Mouse (Mus musculus) left cerebral cortex, adult 18-20 months (tissue): ENCODE measurements around the gene Tatdn3. TPM values are rescaled to one million over a fixed set of nuclear protein-coding genes. Genes with fewer than 3 reads are reported as not detected.

Experiments used
- DNase-seq, 2 experiments: peaks; one replicate each; pipeline ENCODE4 v3.0.0; 2021 to 2022; ENCODE audit warnings: low spot score in 2 of 2, mixed read lengths in 1 of 2
- long read RNA-seq, 2 experiments: library from polyadenylated mRNA; stranded (forward); transcript quantifications; one replicate each; pipeline ENCODE4 v2.0.0; 2021
- total RNA-seq, 2 experiments: library from RNA; stranded (reverse); gene quantifications; 2 replicates each; pipeline ENCODE4 v1.2.3; 2021

The Tatdn3 gene
- total RNA-seq: 10 to 100 TPM; 27.1 to 27.8 TPM
- long read RNA-seq, experiment 1, partial matches to known transcripts: 0 of 9 reads
- long read RNA-seq, experiment 1, other reads (novel, unspliced or antisense): 4 of 9 reads
- long read RNA-seq, experiment 2, partial matches to known transcripts: 2 of 7 reads
- long read RNA-seq, experiment 2, other reads (novel, unspliced or antisense): 3 of 7 reads

GRCm38 (mm10) chr1:191062781-191063485 lies at the start of gene Tatdn3, which contains the start of gene Nsl1:
Gene Tatdn3, minus strand, starts transcription at chr1:191062932.
Gene Nsl1, plus strand, starts transcription at chr1:191063012.
- DNase-seq: peak; percentile 93 to 94

- DNase-seq: no peak
Measured at GRCm38 (mm10) chr1:191111146-191111545, 48.4 kb upstream of the Tatdn3 start.

GRCm38 (mm10) chr1:191109907-191110306 lies 47.2 kb upstream of the Tatdn3 start:
- no peak for DNase-seq

- no peak for DNase-seq
Measured at GRCm38 (mm10) chr1:191107306-191107705, 44.6 kb upstream of the Tatdn3 start.

GRCm38 (mm10) chr1:191105246-191105645 lies 42.5 kb upstream of the Tatdn3 start:
- no peak for DNase-seq

GRCm38 (mm10) chr1:191102730-191103370 lies 40.1 kb upstream of the Tatdn3 start:
- peak in 1 of 2 experiments; percentile 21 for DNase-seq

- no peak for DNase-seq
Measured at GRCm38 (mm10) chr1:191099772-191100291, 37.1 kb upstream of the Tatdn3 start.

- no peak for DNase-seq
Measured at GRCm38 (mm10) chr1:191099114-191099513, 36.4 kb upstream of the Tatdn3 start.

GRCm38 (mm10) chr1:191097802-191098747 lies 35.3 kb upstream of the Tatdn3 start, which contains the start of gene Batf3:
Gene Batf3, plus strand, starts transcription at chr1:191097847.
- peak; percentile 15 to 24 for DNase-seq

GRCm38 (mm10) chr1:191096871-191097681 lies 34.3 kb upstream of the Tatdn3 start:
- no peak for DNase-seq

GRCm38 (mm10) chr1:191095019-191095418 lies 32.3 kb upstream of the Tatdn3 start:
- peak in 1 of 2 experiments; percentile 17 for DNase-seq

GRCm38 (mm10) chr1:191093578-191093977 lies 30.8 kb upstream of the Tatdn3 start:
- peak; percentile 64 to 70 for DNase-seq

GRCm38 (mm10) chr1:191092050-191092449 lies 29.3 kb upstream of the Tatdn3 start:
- DNase-seq: no peak

GRCm38 (mm10) chr1:191089355-191089754 lies 26.6 kb upstream of the Tatdn3 start:
- no peak for DNase-seq

GRCm38 (mm10) chr1:191087955-191088354 lies 25.2 kb upstream of the Tatdn3 start:
- no peak for DNase-seq

GRCm38 (mm10) chr1:191086960-191087359 lies 24.2 kb upstream of the Tatdn3 start:
- no peak for DNase-seq

- DNase-seq: no peak
Measured at GRCm38 (mm10) chr1:191086304-191086878, 23.7 kb upstream of the Tatdn3 start.

GRCm38 (mm10) chr1:191085597-191085996 lies 22.9 kb upstream of the Tatdn3 start:
- DNase-seq: no peak

- DNase-seq: peak; percentile 29 to 58
Measured at GRCm38 (mm10) chr1:191084951-191085559, 22.3 kb upstream of the Tatdn3 start.
